Mouse (Mus musculus): ENCODE data around the gene Tpx2. TPM values are rescaled to one million over a fixed set of nuclear protein-coding genes. Genes with fewer than 3 reads are reported as not detected.

Gene Tpx2
- total RNA-seq, 2 experiments from 2014 or later, result 1.5 to 1.6 TPM

- DNase-seq (ENCODE audit: low spot score), result no peak
- intact Hi-C loops (cut with DNase I), result no loop called here
These were observed 528 bp upstream of the Tpx2 start for GRCm38 (mm10) chr2:152847057-152847814.

GRCm38 (mm10) chr2:152848466-152848865 is 702 bp downstream of the Tpx2 start:
- intact Hi-C loops (cut with DNase I), result no loop called here

GRCm38 (mm10) chr2:152859501-152859900 is 11.7 kb downstream of the Tpx2 start:
- intact Hi-C loops (cut with DNase I), result no loop called here
- DNase-seq (ENCODE audit: low spot score), result no peak

More at GRCm38 (mm10) chr2:152848466-152848865, 702 bp downstream of the Tpx2 start:
- no peak for DNase-seq (ENCODE audit: low spot score)

- intact Hi-C loops (cut with DNase I), result no loop called here
- DNase-seq (ENCODE audit: low spot score), result no peak
These were observed 14.1 kb downstream of the Tpx2 start for GRCm38 (mm10) chr2:152861891-152862290.

- intact Hi-C loops (cut with DNase I), result no loop called here
- no peak for DNase-seq (ENCODE audit: low spot score)
These were observed 14.9 kb downstream of the Tpx2 start for GRCm38 (mm10) chr2:152862638-152863037.

- DNase-seq (ENCODE audit: low spot score), result no peak
These were observed 15.6 kb downstream of the Tpx2 start for GRCm38 (mm10) chr2:152863346-152863745.

GRCm38 (mm10) chr2:152878239-152878638 is 30.5 kb downstream of the Tpx2 start:
- no peak for DNase-seq (ENCODE audit: low spot score)
- intact Hi-C loops (cut with DNase I), result no loop called here

More at GRCm38 (mm10) chr2:152863346-152863745, 15.6 kb downstream of the Tpx2 start:
- intact Hi-C loops (cut with DNase I), result no loop called here

GRCm38 (mm10) chr2:152880898-152881297 is 33.1 kb downstream of the Tpx2 start:
- intact Hi-C loops (cut with DNase I), result no loop called here
- no peak for DNase-seq (ENCODE audit: low spot score)

GRCm38 (mm10) chr2:152884101-152884645 is 36.4 kb downstream of the Tpx2 start:
- DNase-seq (ENCODE audit: low spot score), result no peak
- intact Hi-C loops (cut with DNase I), result no loop called here

GRCm38 (mm10) chr2:152887230-152887629 is 39.5 kb downstream of the Tpx2 start:
- no peak for DNase-seq (ENCODE audit: low spot score)
- intact Hi-C loops (cut with DNase I), result no loop called here

GRCm38 (mm10) chr2:152888774-152889173 is 41.0 kb downstream of the Tpx2 start:
- intact Hi-C loops (cut with DNase I), result no loop called here
- no peak for DNase-seq (ENCODE audit: low spot score)

- DNase-seq (ENCODE audit: low spot score), result no peak
- intact Hi-C loops (cut with DNase I), result no loop called here
These were observed 48.1 kb downstream of the Tpx2 start for GRCm38 (mm10) chr2:152895834-152896233.

- no peak for DNase-seq (ENCODE audit: low spot score)
- intact Hi-C loops (cut with DNase I), result no loop called here
These were observed 49.2 kb downstream of the Tpx2 start for GRCm38 (mm10) chr2:152896926-152897325.

GRCm38 (mm10) chr2:152899011-152899410 is 51.2 kb downstream of the Tpx2 start:
- intact Hi-C loops (cut with DNase I), result no loop called here

GRCm38 (mm10) chr2:152901296-152901695 is 53.5 kb downstream of the Tpx2 start:
- intact Hi-C loops (cut with DNase I), result no loop called here
- no peak for DNase-seq (ENCODE audit: low spot score)

More at GRCm38 (mm10) chr2:152899011-152899410, 51.2 kb downstream of the Tpx2 start:
- no peak for DNase-seq (ENCODE audit: low spot score)

GRCm38 (mm10) chr2:152902658-152903057 is 54.9 kb downstream of the Tpx2 start:
- intact Hi-C loops (cut with DNase I), result no loop called here
- DNase-seq (ENCODE audit: low spot score), result no peak

GRCm38 (mm10) chr2:152903586-152903985 is 55.8 kb downstream of the Tpx2 start:
- no peak for DNase-seq (ENCODE audit: low spot score)
- intact Hi-C loops (cut with DNase I), result no loop called here

- DNase-seq (ENCODE audit: low spot score), result no peak
- intact Hi-C loops (cut with DNase I), result no loop called here
These were observed 56.4 kb downstream of the Tpx2 start for GRCm38 (mm10) chr2:152904127-152904643.

- intact Hi-C loops (cut with DNase I), result no loop called here
- no peak for DNase-seq (ENCODE audit: low spot score)
These were observed 57.5 kb downstream of the Tpx2 start for GRCm38 (mm10) chr2:152905036-152905829.

GRCm38 (mm10) chr2:152906274-152907037 is 58.7 kb downstream of the Tpx2 start:
- intact Hi-C loops (cut with DNase I), result no loop called here
- no peak for DNase-seq (ENCODE audit: low spot score)
